Mouse (Mus musculus): ENCODE measurements around the gene Rarb.
"Not testable (repeated sequence)": the region's sequence is repeated elsewhere in the genome, so short reads cannot be mapped to it uniquely, and the experiment has no call there.

The Rarb gene

DNA sequence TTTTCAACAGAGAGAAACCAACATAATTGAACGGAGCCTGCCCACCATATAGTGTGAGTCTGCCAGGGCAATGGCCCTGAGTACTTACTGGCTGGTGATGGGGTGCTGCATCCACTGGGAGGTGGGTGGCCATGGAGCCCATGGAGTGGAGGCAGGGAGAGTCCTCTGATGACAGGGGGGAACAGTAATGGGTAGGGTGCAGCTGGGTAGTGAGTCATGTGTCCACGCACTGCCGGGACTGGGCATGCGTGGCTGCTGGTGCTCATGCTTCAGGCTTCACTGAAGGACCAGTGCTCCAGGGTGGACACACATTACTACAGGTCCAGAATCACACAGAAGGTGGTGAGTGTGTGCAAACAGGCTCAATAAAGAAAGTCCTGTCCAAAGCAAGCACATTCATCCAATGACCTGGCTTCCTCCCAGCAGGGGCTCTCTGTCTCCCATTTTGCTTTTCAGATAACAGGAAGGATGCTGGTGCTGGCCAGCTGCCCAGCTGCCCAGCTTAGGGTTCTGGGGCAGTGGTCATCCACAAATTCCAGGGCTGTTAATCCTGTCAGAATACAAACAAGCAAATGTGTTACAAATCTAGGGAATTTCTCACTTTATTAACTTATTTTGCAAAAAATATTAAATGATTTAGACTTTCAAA is at the start of gene Rarb:
TSS of gene Rarb (minus strand) at position 555 of the 649 bp plus-strand sequence.
- DNase-seq (ENCODE audit: low spot score), result no peak

- no peak for DNase-seq (ENCODE audit: low spot score)
These were observed 23.1 kb upstream of the Rarb start for GRCm38 (mm10) chr14:16842036-16842435.

DNA sequence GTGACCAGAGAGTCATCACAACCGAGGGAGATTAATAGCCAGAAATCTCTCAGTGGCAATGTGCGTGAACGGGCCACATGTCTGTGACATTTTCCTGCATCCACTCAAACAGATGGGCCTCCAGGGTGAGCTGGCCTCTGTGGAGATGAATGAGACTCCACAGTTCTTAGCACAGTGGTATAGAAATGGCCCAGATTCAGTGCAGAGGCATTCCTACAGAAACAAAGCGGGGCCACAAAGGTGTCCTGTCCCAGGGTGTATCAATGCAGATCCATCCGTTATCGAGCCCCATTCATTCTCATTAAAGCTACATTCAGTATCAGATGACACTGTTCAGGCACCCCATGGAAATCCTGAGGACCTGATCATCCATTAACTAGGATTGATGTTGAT is 22.6 kb upstream of the Rarb start:
- DNase-seq (ENCODE audit: low spot score), result no peak

DNA sequence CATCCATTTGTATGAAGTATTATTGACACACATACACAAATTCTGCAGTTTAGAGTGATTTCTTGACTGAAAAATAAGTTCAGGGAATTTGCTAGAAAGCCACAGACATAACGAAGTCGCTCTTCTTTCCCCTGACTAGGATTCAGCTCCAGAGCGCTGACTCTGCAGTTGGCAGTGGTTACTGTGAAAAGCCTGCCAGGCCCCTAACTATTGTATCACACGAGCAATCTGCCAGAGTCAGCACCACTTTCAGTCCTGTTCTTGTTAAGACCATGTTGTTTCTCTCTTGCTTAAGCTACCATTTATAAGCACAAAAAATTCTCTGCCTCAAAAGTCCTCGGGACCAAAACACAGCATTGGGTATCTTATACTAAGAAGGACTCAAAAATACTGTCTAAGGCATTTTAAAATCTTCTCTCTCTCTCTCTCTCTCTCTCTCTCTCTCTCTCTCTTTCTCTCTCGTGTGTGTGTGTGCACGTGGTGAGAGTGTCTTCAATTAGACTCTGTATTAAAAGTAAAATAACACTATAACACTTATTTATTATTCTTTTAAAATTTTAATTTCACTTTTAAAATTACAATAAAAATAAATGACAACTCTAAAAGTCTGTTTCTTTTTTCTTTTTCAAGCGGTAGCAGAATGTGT is 22.1 kb upstream of the Rarb start:
- peak; percentile 27 for DNase-seq (ENCODE audit: low spot score)

DNA sequence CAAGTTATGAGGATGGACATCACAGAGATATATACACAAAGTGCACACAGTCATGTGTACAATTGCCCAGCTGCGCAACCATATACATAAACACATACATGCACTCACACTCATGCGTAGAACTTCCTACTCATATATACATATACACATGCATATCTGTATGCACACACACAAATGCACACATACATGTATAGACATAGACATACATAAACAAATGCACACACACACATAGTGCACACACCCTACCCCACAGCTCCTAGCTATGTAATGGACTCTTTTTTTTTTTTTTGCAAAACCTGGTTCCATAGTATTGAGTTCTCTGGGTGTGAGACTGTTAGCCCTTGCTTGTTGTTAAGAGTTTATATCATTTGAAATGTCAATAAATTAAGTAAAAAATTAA is 21.2 kb upstream of the Rarb start:
- DNase-seq (ENCODE audit: low spot score), result no peak

DNA sequence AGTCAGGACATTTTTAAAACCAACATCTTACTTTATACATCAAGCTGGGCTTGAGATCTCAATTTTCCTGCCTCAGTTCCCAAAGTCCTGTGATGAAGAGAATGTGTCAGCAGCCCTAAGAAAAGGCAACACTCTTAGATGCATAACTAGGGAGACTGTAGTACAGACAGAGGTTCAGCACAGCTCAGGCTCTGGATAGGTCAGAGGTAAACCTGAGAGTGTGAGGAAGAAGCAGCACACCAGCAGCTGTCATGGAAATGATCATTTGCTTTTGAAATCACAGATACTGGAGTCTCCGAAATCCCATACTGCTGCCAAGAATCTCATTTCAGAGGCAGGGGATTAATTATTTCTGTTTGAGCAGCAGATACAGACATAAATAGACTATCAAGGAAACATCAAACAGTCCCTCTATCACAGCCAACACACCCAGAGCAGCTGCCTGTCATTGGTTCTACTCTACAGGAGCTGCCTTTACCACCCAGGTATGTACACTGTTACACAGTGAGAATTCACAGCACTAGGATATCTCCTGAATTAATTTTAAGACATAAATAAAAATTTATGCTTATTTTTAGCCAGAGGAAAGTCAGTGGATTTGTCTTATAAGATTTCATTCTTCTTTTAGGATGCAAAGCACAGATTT is 3.7 kb downstream of the Rarb start:
- DNase-seq (ENCODE audit: low spot score), result no peak

GRCm38 (mm10) chr14:16806155-16806554 is 12.8 kb downstream of the Rarb start:
- no peak for DNase-seq (ENCODE audit: low spot score)

DNA sequence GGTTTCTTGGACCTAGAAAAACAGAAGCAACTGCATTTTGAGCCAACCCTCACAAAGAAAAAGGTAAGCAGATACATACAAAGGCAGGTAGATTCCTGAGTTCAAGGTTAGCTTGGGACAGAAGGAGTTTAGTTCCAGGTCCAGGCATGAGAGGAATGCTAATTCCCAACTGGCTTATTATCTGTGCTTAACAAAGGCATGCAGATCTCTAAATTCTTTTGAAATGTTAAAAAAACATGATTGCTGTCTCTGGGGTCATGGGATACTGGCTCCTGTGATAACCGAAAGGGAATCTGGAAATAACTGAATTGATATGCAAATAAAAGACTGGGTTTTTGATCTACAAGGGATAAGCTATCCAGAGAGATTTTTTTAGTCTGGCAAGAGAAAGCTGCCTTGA is 28.8 kb downstream of the Rarb start:
- no peak for DNase-seq (ENCODE audit: low spot score)

DNA sequence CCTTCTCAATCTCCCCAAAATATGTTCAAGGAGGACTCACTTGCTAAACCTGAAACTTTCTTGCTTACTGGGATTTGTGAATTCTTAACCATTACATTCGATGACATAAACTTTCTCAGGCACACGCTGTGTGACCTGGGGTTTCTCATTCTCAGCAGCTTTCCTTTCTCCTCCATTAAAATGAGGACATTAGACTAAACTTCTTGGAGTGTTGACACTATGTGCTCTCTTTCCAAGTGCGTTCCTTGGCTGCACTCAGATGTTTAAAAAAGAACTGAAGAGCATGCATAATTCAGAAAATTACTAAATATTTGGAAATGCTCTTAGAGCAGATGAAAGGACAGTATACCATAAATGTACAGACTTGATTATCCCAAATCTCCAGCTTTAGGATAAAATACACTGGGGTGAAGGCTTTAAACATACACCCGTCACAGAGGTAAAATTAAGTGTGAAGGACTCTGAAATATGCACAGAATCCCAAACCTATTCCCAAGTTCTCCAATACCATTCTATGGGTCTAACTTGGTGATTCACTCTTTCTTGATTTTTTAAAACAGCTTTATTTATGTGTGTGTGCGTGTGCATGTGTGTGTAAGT is 36.9 kb downstream of the Rarb start:
- DNase-seq (ENCODE audit: low spot score), result no peak

- no peak for DNase-seq (ENCODE audit: low spot score)
These were observed 42.1 kb downstream of the Rarb start for GRCm38 (mm10) chr14:16776723-16777381.

- no peak for DNase-seq (ENCODE audit: low spot score)
These were observed 46.0 kb downstream of the Rarb start for GRCm38 (mm10) chr14:16772927-16773326.

DNA sequence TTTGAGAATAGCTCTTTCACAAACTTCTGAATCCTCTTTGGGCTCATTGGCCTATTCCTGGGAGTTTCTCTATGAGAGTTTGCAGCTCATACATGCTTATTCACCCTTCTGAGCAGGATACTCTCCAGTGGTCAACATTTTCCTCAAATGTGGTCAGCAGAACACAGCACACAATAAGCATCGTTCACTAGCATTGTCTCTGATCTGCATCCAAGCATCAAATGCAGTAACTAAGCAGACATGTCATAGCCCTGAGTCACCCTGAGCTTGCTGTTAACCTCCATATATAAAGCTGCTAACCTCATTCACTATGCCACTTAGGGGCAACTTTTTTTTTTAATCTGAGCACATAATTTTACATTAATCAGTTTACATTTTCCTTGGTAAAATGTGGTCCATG is 53.1 kb downstream of the Rarb start:
- no peak for DNase-seq (ENCODE audit: low spot score)

GRCm38 (mm10) chr14:16762773-16763172 is 56.2 kb downstream of the Rarb start:
- DNase-seq (ENCODE audit: low spot score), result no peak

- no peak for DNase-seq (ENCODE audit: low spot score)
These were observed 60.1 kb downstream of the Rarb start for GRCm38 (mm10) chr14:16758773-16759434.

GRCm38 (mm10) chr14:16755601-16756000 is 63.4 kb downstream of the Rarb start:
- DNase-seq (ENCODE audit: low spot score), result not testable (repeated sequence)

DNA sequence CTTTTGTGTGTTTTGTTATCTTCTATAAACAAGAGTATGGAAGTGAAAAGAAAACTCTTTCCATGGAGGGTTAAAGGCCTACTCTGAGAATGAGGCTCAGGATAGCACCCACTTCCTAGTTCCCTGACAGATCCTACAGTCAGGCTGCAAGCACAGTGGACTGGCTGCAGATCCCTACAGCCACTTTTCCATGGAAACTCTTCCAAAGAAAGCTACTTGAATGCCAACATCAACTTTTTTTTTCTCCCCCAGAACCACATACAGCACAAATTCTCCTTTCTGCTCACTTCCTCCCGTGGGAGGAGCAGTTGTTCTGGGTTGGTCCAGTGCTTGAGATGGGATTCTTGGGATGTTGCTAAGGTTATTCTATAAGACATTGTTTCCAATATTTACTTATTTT is 66.3 kb downstream of the Rarb start:
- no peak for DNase-seq (ENCODE audit: low spot score)

- DNase-seq (ENCODE audit: low spot score), result no peak
These were observed 71.9 kb downstream of the Rarb start for GRCm38 (mm10) chr14:16746982-16747578.

GRCm38 (mm10) chr14:16740982-16741739 is 77.8 kb downstream of the Rarb start:
- DNase-seq (ENCODE audit: low spot score), result no peak

GRCm38 (mm10) chr14:16738538-16738937 is 80.4 kb downstream of the Rarb start:
- DNase-seq (ENCODE audit: low spot score), result no peak

GRCm38 (mm10) chr14:16737781-16738180 is 81.2 kb downstream of the Rarb start:
- no peak for DNase-seq (ENCODE audit: low spot score)
